In the genomic region with DNA sequence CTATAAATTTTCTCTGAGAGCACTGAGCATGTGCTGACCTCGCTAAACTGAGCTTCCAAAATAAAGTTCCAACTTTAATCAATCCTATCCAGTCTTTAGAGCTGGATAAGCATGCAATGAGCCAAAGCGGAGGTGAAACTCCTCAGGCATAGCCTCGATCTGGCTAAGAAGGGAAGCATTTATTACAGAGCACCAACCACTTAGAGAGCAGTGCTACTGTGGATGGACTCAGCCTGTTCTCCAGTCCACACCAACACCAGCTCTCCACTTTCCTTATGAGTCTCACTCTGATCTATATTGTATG, we compare ENCODE assay signal across 16 mouse cellular contexts.
"Had no signal": no experiment of that assay in that cellular context is flagged by ENCODE, and none has a peak within 500 bp of the region (broad histone marks: within the 10 kb centered on the region; RNA-seq: fewer than 3 reads in every experiment).

No protein-coding gene starts in this region.

- H3K4me3 ChIP-seq: heart, embryonic 13.5 days; heart, embryonic 15.5 days; hindbrain, embryonic 13.5 days; hindbrain, embryonic 15.5 days; limb, embryonic 13.5 days; limb, embryonic 15.5 days; liver, embryonic 12.5 days had no signal

- H3K9ac ChIP-seq: forebrain, postnatal 0 days; heart, embryonic 13.5 days; heart, embryonic 15.5 days; hindbrain, embryonic 13.5 days; hindbrain, embryonic 15.5 days; limb, embryonic 13.5 days; limb, embryonic 15.5 days; liver, embryonic 12.5 days; liver, embryonic 14.5 days had no signal

- ATAC-seq: liver, embryonic 12.5 days had no signal

- H3K27me3 ChIP-seq: heart, embryonic 13.5 days; heart, embryonic 15.5 days; hindbrain, embryonic 13.5 days; hindbrain, embryonic 15.5 days; limb, embryonic 13.5 days; limb, embryonic 15.5 days; liver, embryonic 12.5 days had no signal

- H3K9me3 ChIP-seq: heart, embryonic 13.5 days; heart, embryonic 15.5 days; hindbrain, embryonic 13.5 days; hindbrain, embryonic 15.5 days; limb, embryonic 13.5 days; limb, embryonic 15.5 days; liver, embryonic 12.5 days had no signal

- H3K27ac ChIP-seq: heart, embryonic 13.5 days; heart, embryonic 15.5 days; hindbrain, embryonic 13.5 days; hindbrain, embryonic 15.5 days; hindbrain, postnatal 0 days; limb, embryonic 13.5 days; limb, embryonic 15.5 days; liver, embryonic 12.5 days; liver, embryonic 14.5 days had no signal

- DNase-seq: forebrain, postnatal 0 days; gastrocnemius, postnatal 14 days; gastrocnemius, postnatal 36 days; layer of hippocampus, adult 9-11 months; layer of hippocampus, postnatal 36 days; lung, adult 18-20 months had no signal

- H3K4me1 ChIP-seq: hindbrain, embryonic 15.5 days; liver, embryonic 12.5 days had no signal

- H3K36me3 ChIP-seq: heart, embryonic 13.5 days; heart, embryonic 15.5 days; hindbrain, embryonic 13.5 days; hindbrain, embryonic 15.5 days; limb, embryonic 13.5 days; limb, embryonic 15.5 days; liver, embryonic 12.5 days had no signal

- H3K4me2 ChIP-seq: heart, embryonic 11.5 days; heart, embryonic 13.5 days; heart, embryonic 15.5 days; hindbrain, embryonic 13.5 days; hindbrain, embryonic 15.5 days; limb, embryonic 13.5 days; limb, embryonic 15.5 days; liver, embryonic 12.5 days had no signal
